Mouse (Mus musculus): ENCODE data around the gene Slc9a8. TPM values are rescaled to one million over a fixed set of nuclear protein-coding genes. Genes with fewer than 3 reads are reported as not detected.

Gene Slc9a8
- polyA plus RNA-seq, 1 experiment = 47.7 TPM

GRCm38 (mm10) chr2:167431418-167431776 is 9.9 kb downstream of the Slc9a8 start:
- Histone ChIP-seq H3K4me1 (ENCODE audit: control insufficient read depth, insufficient read depth, insufficient read length) (no peaks in the 10 kb centered on the region), H3K27me3 (ENCODE audit: control insufficient read depth, insufficient read depth, low read length) (no peaks in the 10 kb centered on the region), H3K4me3 (ENCODE audit: extremely low read depth, insufficient read depth, insufficient read length) (no peak overlapping the region), H3K36me3 (ENCODE audit: control insufficient read depth, insufficient read depth, low read length) (peaks cover 22% of the 10 kb centered on the region), H3K27ac (ENCODE audit: insufficient read depth, low read length) (no peak overlapping the region)
- TF ChIP-seq CTCF (IDR thresholded peaks at IDR 0.05; ENCODE audit: extremely low read depth, insufficient read depth, insufficient read length, insufficient replicate concordance) = no peak
- no peak for TF ChIP-seq POLR2A (IDR thresholded peaks at IDR 0.05; ENCODE audit: low read depth, low read length)
- WGBS = 88% methylated on average over 7 of the region's 7 CpGs
- DNase-seq (ENCODE audit: low read depth in 1 of 2, low spot score in 2 of 2) = no peak

DNA sequence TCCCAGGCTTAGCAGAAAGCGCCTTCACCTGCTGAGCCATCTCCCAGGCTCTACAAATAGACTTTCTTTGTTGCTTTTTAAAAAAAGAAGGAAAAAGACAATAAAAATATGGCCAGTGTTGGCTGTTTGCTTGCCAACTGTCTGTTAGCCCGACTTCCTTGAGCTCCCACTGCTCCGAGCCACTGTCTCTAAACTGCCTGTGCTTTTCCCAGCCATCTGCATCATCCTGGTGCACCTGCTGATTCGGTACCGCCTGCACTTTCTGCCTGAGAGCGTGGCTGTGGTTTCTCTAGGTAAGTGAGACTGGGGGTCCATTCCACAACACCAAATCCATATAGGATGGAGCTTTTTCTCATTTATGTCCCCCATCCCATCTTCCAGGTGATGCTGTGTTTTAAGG is 13.1 kb downstream of the Slc9a8 start:
- DNase-seq (ENCODE audit: low read depth in 1 of 2, low spot score in 2 of 2) = no peak
- no peak for TF ChIP-seq CTCF (IDR thresholded peaks at IDR 0.05; ENCODE audit: extremely low read depth, insufficient read depth, insufficient read length, insufficient replicate concordance)
- no peak for TF ChIP-seq POLR2A (IDR thresholded peaks at IDR 0.05; ENCODE audit: low read depth, low read length)
- Histone ChIP-seq H3K4me1 (ENCODE audit: control insufficient read depth, insufficient read depth, insufficient read length) (no peaks in the 10 kb centered on the region), H3K27ac (ENCODE audit: insufficient read depth, low read length) (no peak overlapping the region), H3K27me3 (ENCODE audit: control insufficient read depth, insufficient read depth, low read length) (no peaks in the 10 kb centered on the region), H3K36me3 (ENCODE audit: control insufficient read depth, insufficient read depth, low read length) (peaks cover 14% of the 10 kb centered on the region), H3K4me3 (ENCODE audit: extremely low read depth, insufficient read depth, insufficient read length) (no peak overlapping the region)
- WGBS = 95% methylated on average over 6 of the region's 6 CpGs

GRCm38 (mm10) chr2:167435631-167436030 is 14.1 kb downstream of the Slc9a8 start:
- no peak for DNase-seq (ENCODE audit: low read depth in 1 of 2, low spot score in 2 of 2)
- TF ChIP-seq CTCF (IDR thresholded peaks at IDR 0.05; ENCODE audit: extremely low read depth, insufficient read depth, insufficient read length, insufficient replicate concordance) = no peak
- no peak for TF ChIP-seq POLR2A (IDR thresholded peaks at IDR 0.05; ENCODE audit: low read depth, low read length)
- Histone ChIP-seq H3K4me1 (ENCODE audit: control insufficient read depth, insufficient read depth, insufficient read length) (no peaks in the 10 kb centered on the region), H3K27me3 (ENCODE audit: control insufficient read depth, insufficient read depth, low read length) (no peaks in the 10 kb centered on the region), H3K4me3 (ENCODE audit: extremely low read depth, insufficient read depth, insufficient read length) (no peak overlapping the region), H3K27ac (ENCODE audit: insufficient read depth, low read length) (no peak overlapping the region), H3K36me3 (ENCODE audit: control insufficient read depth, insufficient read depth, low read length) (peaks cover 12% of the 10 kb centered on the region)
- WGBS = 97% methylated on average over 2 of the region's 2 CpGs

GRCm38 (mm10) chr2:167436371-167436770 is 14.9 kb downstream of the Slc9a8 start:
- no peak overlapping the region for H3K27ac ChIP-seq (ENCODE audit: insufficient read depth, low read length)
- no peak overlapping the region for H3K4me3 ChIP-seq (ENCODE audit: extremely low read depth, insufficient read depth, insufficient read length)
- DNase-seq (ENCODE audit: low read depth in 1 of 2, low spot score in 2 of 2) = no peak
- TF ChIP-seq POLR2A (IDR thresholded peaks at IDR 0.05; ENCODE audit: low read depth, low read length) (no peak), CTCF (IDR thresholded peaks at IDR 0.05; ENCODE audit: extremely low read depth, insufficient read depth, insufficient read length, insufficient replicate concordance) (no peak)
- H3K4me1 ChIP-seq (ENCODE audit: control insufficient read depth, insufficient read depth, insufficient read length) = no peaks in the 10 kb centered on the region
- H3K27me3 ChIP-seq (ENCODE audit: control insufficient read depth, insufficient read depth, low read length) = no peaks in the 10 kb centered on the region
- 88% methylated on average over 5 of the region's 5 CpGs for WGBS
- peaks cover 15% of the 10 kb centered on the region for H3K36me3 ChIP-seq (ENCODE audit: control insufficient read depth, insufficient read depth, low read length)

GRCm38 (mm10) chr2:167439422-167439821 is 17.9 kb downstream of the Slc9a8 start:
- H3K36me3 ChIP-seq (ENCODE audit: control insufficient read depth, insufficient read depth, low read length) = peaks cover 26% of the 10 kb centered on the region
- no peaks in the 10 kb centered on the region for H3K27me3 ChIP-seq (ENCODE audit: control insufficient read depth, insufficient read depth, low read length)
- no peaks in the 10 kb centered on the region for H3K4me1 ChIP-seq (ENCODE audit: control insufficient read depth, insufficient read depth, insufficient read length)
- no peak overlapping the region for H3K27ac ChIP-seq (ENCODE audit: insufficient read depth, low read length)
- WGBS = 99% methylated on average over 3 of the region's 3 CpGs
- no peak for TF ChIP-seq CTCF (IDR thresholded peaks at IDR 0.05; ENCODE audit: extremely low read depth, insufficient read depth, insufficient read length, insufficient replicate concordance)
- TF ChIP-seq POLR2A (IDR thresholded peaks at IDR 0.05; ENCODE audit: low read depth, low read length) = no peak
- no peak overlapping the region for H3K4me3 ChIP-seq (ENCODE audit: extremely low read depth, insufficient read depth, insufficient read length)
- DNase-seq (ENCODE audit: low read depth in 1 of 2, low spot score in 2 of 2) = no peak

DNA sequence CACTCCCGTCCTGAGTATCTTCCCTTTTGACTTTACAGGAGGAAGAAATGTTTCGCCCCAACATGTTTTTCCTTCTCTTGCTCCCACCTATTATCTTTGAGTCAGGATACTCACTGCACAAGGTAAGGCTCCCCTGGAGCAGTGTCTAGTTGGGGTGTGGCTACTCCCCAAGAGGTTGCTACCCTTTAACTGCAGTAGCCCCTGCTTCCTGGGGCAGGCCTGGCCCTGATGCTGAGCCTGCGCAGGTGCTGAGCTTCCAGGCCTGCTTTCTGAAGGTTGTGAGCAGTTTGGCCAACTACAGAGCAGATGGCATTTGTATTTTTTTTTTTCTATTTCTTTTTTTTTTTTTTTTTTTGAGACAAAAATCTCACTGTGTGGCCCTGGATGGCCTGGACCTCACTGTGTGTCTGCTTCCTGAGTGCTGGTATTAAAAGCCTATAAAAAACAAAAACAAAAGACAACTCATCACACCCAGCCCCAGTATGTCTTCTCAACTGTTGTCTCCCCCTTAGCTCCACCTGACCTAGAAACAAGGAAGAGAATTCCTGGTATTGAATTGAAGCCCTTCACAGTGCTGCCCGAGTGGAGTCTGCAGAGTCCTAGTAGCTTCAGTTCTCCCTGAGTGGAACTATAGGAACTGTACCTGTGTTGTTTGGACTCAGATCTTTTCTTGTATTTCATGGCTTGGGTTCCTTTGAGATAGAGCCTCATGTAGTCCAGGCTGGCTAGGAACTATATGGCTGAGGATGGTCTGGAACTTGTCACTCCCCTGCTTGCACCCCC is 22.1 kb downstream of the Slc9a8 start:
- WGBS = 95% methylated on average over 4 of the region's 4 CpGs
- TF ChIP-seq POLR2A (IDR thresholded peaks at IDR 0.05; ENCODE audit: low read depth, low read length) = no peak
- TF ChIP-seq CTCF (IDR thresholded peaks at IDR 0.05; ENCODE audit: extremely low read depth, insufficient read depth, insufficient read length, insufficient replicate concordance) = no peak
- peaks cover 34% of the 10 kb centered on the region for H3K36me3 ChIP-seq (ENCODE audit: control insufficient read depth, insufficient read depth, low read length)
- no peaks in the 10 kb centered on the region for H3K27me3 ChIP-seq (ENCODE audit: control insufficient read depth, insufficient read depth, low read length)
- H3K27ac ChIP-seq (ENCODE audit: insufficient read depth, low read length) = no peak overlapping the region
- no peaks in the 10 kb centered on the region for H3K4me1 ChIP-seq (ENCODE audit: control insufficient read depth, insufficient read depth, insufficient read length)
- no peak overlapping the region for H3K4me3 ChIP-seq (ENCODE audit: extremely low read depth, insufficient read depth, insufficient read length)
- no peak for DNase-seq (ENCODE audit: low read depth in 1 of 2, low spot score in 2 of 2)

Data from spleen, adult 2 months (tissue).